Mouse (Mus musculus) embryonic facial prominence, embryonic 11.5 days (tissue): ENCODE results near the gene Mrps36. TPM values are rescaled to one million over a fixed set of nuclear protein-coding genes. Genes with fewer than 3 reads are reported as not detected.

ENCODE experiments used
- ATAC-seq: fragments of 200-750 bp; cut with Nextera tagmentation; replicated peaks from 2 replicates; pipeline ENCODE4 v1.8.0; 2017; ENCODE audit warnings: low read depth; ENCODE audit not compliant: insufficient number of reproducible peaks, low FRiP score, low TSS enrichment
- DNase-seq: peaks from one replicate; pipeline ENCODE4 v3.0.0-alpha.2; 2015; ENCODE audit warnings: low spot score
- H3K27ac ChIP-seq: fragments of 300-500 bp; sonication (generic); replicated peaks from 2 replicates; pipeline ENCODE4 v1.5.1; 2014; ENCODE audit warnings: mild to moderate bottlenecking, low read depth, low read length, control low read depth
- H3K27me3 ChIP-seq: fragments of 300-500 bp; sonication (generic); 2 replicates; pipeline ENCODE4 v1.6.1; 2014; ENCODE audit warnings: mild to moderate bottlenecking, low read length, moderate library complexity, mixed read lengths; ENCODE audit not compliant: control insufficient read depth, insufficient read depth
- H3K36me3 ChIP-seq: fragments of 300-500 bp; sonication (generic); replicated peaks from 2 replicates; pipeline ENCODE4 v1.6.1; 2014; ENCODE audit warnings: low read depth, mild to moderate bottlenecking, low read length, moderate library complexity, mixed read lengths; ENCODE audit not compliant: control insufficient read depth, insufficient read depth
- H3K4me1 ChIP-seq: fragments of 300-500 bp; sonication (generic); 2 replicates; pipeline ENCODE4 v1.6.1; 2014; ENCODE audit warnings: low read length, mixed read lengths; ENCODE audit not compliant: control insufficient read depth, insufficient read depth
- H3K4me2 ChIP-seq: fragments of 300-500 bp; sonication (generic); 2 replicates; pipeline ENCODE4 v1.6.1; 2014; ENCODE audit warnings: low read depth, mild to moderate bottlenecking, control low read depth, low read length, moderate library complexity
- H3K4me3 ChIP-seq: fragments of 300-500 bp; sonication (generic); 2 replicates; pipeline ENCODE4 v1.5.1; 2014; ENCODE audit warnings: low read depth, low read length, control low read depth
- H3K9ac ChIP-seq: fragments of 300-500 bp; sonication (generic); replicated peaks from 2 replicates; pipeline ENCODE4 v1.6.1; 2014; ENCODE audit warnings: mild to moderate bottlenecking, control low read depth, low read length
- H3K9me3 ChIP-seq: fragments of 300-500 bp; sonication (generic); replicated peaks from 2 replicates; pipeline ENCODE4 v1.6.1; 2016; ENCODE audit warnings: mild to moderate bottlenecking, low read length, inconsistent platforms, mixed read lengths; ENCODE audit not compliant: control insufficient read depth
- WGBS: fragments of 180-500 bp; shearing (Covaris S2); extraction: QIAGEN DNeasy Blood & Tissue Kit; methylation state at CpG from one replicate; pipeline ENCODE4 v1.1.7; 2014; 5-methylcytosine and 5-hydroxymethylcytosine counted together
- polyA plus RNA-seq: library from polyadenylated mRNA; unstranded; fragments of >200 nt; fragmentation: Nextera tagmentation; extraction: Ambion mirVana; gene quantifications from 2 replicates; pipeline ENCODE4 v1.2.1, GENCODE M21; 2014

Mrps36 gene
- polyA plus RNA-seq, 1 experiment from 2014 or later, result 129 TPM

DNA sequence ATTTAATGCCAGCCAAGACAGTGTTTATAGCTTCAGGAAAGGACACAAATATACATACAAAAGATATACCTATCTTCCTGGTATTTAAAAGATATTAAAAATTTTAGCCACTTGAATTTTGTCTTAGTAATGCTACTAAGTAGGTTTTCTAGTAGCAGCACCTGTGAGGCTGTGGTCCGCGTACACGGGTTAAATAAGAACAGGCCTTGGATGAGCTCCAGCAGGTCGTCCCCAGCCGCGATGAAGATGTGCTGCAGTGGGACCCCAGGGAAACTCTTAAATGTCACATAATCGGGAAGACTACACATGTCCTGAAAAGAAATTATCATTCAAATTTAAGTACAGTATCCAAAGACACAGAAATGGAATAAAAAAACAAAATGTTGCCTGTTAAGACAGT is 38.3 kb downstream of the Mrps36 start:
- Histone ChIP-seq H3K36me3 (peaks cover 28% of the 10 kb centered on the region), H3K27ac (no peak overlapping the region), H3K9me3 (no peaks in the 10 kb centered on the region), H3K4me1 (no peaks in the 10 kb centered on the region), H3K27me3 (no peaks in the 10 kb centered on the region), H3K9ac (no peak overlapping the region), H3K4me3 (no peak overlapping the region), H3K4me2 (no peak overlapping the region)
- DNase-seq (no peak), ATAC-seq (no peak)
- WGBS, result 97% methylated on average over 7 of the region's 7 CpGs

GRCm38 (mm10) chr13:100703468-100703867 is 41.0 kb downstream of the Mrps36 start:
- DNase-seq, result no peak
- no peaks in the 10 kb centered on the region for H3K27me3 ChIP-seq
- no peak overlapping the region for H3K4me2 ChIP-seq
- no peak overlapping the region for H3K27ac ChIP-seq
- no peak for ATAC-seq
- H3K36me3 ChIP-seq, result peaks cover 28% of the 10 kb centered on the region
- no peak overlapping the region for H3K4me3 ChIP-seq
- no peaks in the 10 kb centered on the region for H3K4me1 ChIP-seq
- no peaks in the 10 kb centered on the region for H3K9me3 ChIP-seq
- WGBS, result 96% methylated on average over 2 of the region's 2 CpGs
- no peak overlapping the region for H3K9ac ChIP-seq

- no peaks in the 10 kb centered on the region for H3K9me3 ChIP-seq
- DNase-seq (no peak), ATAC-seq (no peak)
- 96% methylated on average over 10 of the region's 10 CpGs for WGBS
- H3K27me3 ChIP-seq, result no peaks in the 10 kb centered on the region
- no peak overlapping the region for H3K9ac ChIP-seq
- H3K36me3 ChIP-seq, result peaks cover 10% of the 10 kb centered on the region
- no peaks in the 10 kb centered on the region for H3K4me1 ChIP-seq
- H3K27ac ChIP-seq, result no peak overlapping the region
- H3K4me2 ChIP-seq, result no peak overlapping the region
- H3K4me3 ChIP-seq, result no peak overlapping the region
Measured at GRCm38 (mm10) chr13:100698866-100699265, 45.6 kb downstream of the Mrps36 start.

GRCm38 (mm10) chr13:100697541-100697940 is 46.9 kb downstream of the Mrps36 start:
- Histone ChIP-seq H3K27me3 (no peaks in the 10 kb centered on the region), H3K4me3 (no peak overlapping the region), H3K36me3 (no peaks in the 10 kb centered on the region; the same call in 1 of the 2 replicates), H3K4me1 (no peaks in the 10 kb centered on the region), H3K9ac (no peak overlapping the region), H3K27ac (no peak overlapping the region), H3K9me3 (no peaks in the 10 kb centered on the region), H3K4me2 (no peak overlapping the region)
- WGBS, result 94% methylated on average over 3 of the region's 3 CpGs
- DNase-seq (no peak), ATAC-seq (no peak)

DNA sequence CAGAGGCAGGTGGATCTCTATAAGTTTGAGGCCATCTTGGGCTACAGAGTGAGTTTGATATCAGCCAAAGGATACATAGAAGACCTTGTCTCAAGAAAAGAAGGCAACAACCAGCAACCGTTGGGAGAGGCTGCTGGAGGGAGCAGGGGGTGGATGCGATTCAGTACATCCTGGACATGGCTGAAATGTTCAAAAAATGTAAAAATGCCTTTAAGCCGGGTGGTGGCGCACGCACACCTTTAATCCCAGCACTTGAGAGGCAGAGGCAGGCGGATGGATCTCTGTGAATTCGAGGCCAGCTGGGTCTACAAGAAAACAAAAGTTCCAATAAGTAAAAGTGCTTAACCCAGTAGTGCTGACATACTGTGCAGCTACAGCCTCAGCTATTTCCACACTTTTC is 56.9 kb downstream of the Mrps36 start:
- Histone ChIP-seq H3K4me3 (no peak overlapping the region), H3K4me2 (no peak overlapping the region), H3K9me3 (no peaks in the 10 kb centered on the region), H3K27me3 (no peaks in the 10 kb centered on the region), H3K4me1 (no peaks in the 10 kb centered on the region), H3K27ac (no peak overlapping the region), H3K9ac (no peak overlapping the region), H3K36me3 (no peaks in the 10 kb centered on the region)
- ATAC-seq (no peak), DNase-seq (no peak)
- 62% methylated on average over 7 of the region's 7 CpGs for WGBS

Other genes with a start within 250 kb of the Mrps36 start
- 6.7 and 7.5 TPM in 2 replicates for gene Ocln, start 191.9 kb downstream of the Mrps36 start, polyA plus RNA-seq
- gene Marveld2, start 127.7 kb downstream of the Mrps36 start, polyA plus RNA-seq, result 5.6 TPM in 2 replicates
- gene Ak6, start 93.7 kb downstream of the Mrps36 start, polyA plus RNA-seq, result 357 and 362 TPM in 2 replicates
- gene Rad17, start 93.6 kb downstream of the Mrps36 start, polyA plus RNA-seq, result 32.3 and 38.8 TPM in 2 replicates
- gene Taf9, start 93.1 kb downstream of the Mrps36 start, polyA plus RNA-seq, result 20.2 and 25.7 TPM in 2 replicates
- gene Ccdc125, start 74.9 kb downstream of the Mrps36 start, polyA plus RNA-seq, result 4.0 and 4.1 TPM in 2 replicates
- gene Cdk7, start 13.7 kb downstream of the Mrps36 start, polyA plus RNA-seq, result 91.1 and 91.3 TPM in 2 replicates
- 72.1 and 74.2 TPM in 2 replicates for gene Cenph, start 31.2 kb upstream of the Mrps36 start, polyA plus RNA-seq
- 388 and 419 TPM in 2 replicates for gene Ccnb1, start 41.9 kb upstream of the Mrps36 start, polyA plus RNA-seq
- gene Slc30a5, start 88.8 kb upstream of the Mrps36 start, polyA plus RNA-seq, result 53.7 and 62.0 TPM in 2 replicates